Mouse (Mus musculus): ENCODE data around the gene Efhc1. TPM values are rescaled to one million over a fixed set of nuclear protein-coding genes. Genes with fewer than 3 reads are reported as not detected.

Efhc1 gene
- polyA plus RNA-seq, 1 experiment from 2014 or later = 2.3 TPM

GRCm38 (mm10) chr1:20926376-20926775, 25.1 kb upstream of the Efhc1 start:
- no peak overlapping the region for H3K4me3 ChIP-seq (ENCODE audit: low read depth, low read length)
- no peak overlapping the region for H3K9ac ChIP-seq
- ATAC-seq (ENCODE audit: insufficient read depth) (no peak), DNase-seq (no peak)
- WGBS = 80% methylated on average over 4 of the region's 4 CpGs
- no peaks in the 10 kb centered on the region for H3K9me3 ChIP-seq (ENCODE audit: low read depth, low read length)
- H3K4me2 ChIP-seq = no peak overlapping the region
- no peaks in the 10 kb centered on the region for H3K27me3 ChIP-seq (ENCODE audit: insufficient read depth, low read length)
- H3K27ac ChIP-seq (ENCODE audit: low read depth) = no peak overlapping the region
- no peak for TF ChIP-seq CTCF (IDR thresholded peaks at IDR 0.05; ENCODE audit: low read depth)
- no peaks in the 10 kb centered on the region for H3K36me3 ChIP-seq (ENCODE audit: insufficient read depth)
- H3K4me1 ChIP-seq (ENCODE audit: insufficient read depth) = peaks cover 6% of the 10 kb centered on the region; the same call in 1 of the 2 replicates

GRCm38 (mm10) chr1:20928487-20928886, 22.9 kb upstream of the Efhc1 start:
- ATAC-seq (ENCODE audit: insufficient read depth) (no peak), DNase-seq (no peak)
- no peak for TF ChIP-seq CTCF (IDR thresholded peaks at IDR 0.05; ENCODE audit: low read depth)
- Histone ChIP-seq H3K27ac (ENCODE audit: low read depth) (no peak overlapping the region), H3K9ac (no peak overlapping the region), H3K36me3 (ENCODE audit: insufficient read depth) (no peaks in the 10 kb centered on the region), H3K4me3 (ENCODE audit: low read depth, low read length) (no peak overlapping the region), H3K27me3 (ENCODE audit: insufficient read depth, low read length) (no peaks in the 10 kb centered on the region), H3K4me2 (no peak overlapping the region), H3K9me3 (ENCODE audit: low read depth, low read length) (no peaks in the 10 kb centered on the region), H3K4me1 (ENCODE audit: insufficient read depth) (no peaks in the 10 kb centered on the region)
- WGBS = 67% methylated on average over 4 of the region's 4 CpGs

GRCm38 (mm10) chr1:20933457-20933856, 18.0 kb upstream of the Efhc1 start:
- ATAC-seq (ENCODE audit: insufficient read depth) (peak; percentile 91), DNase-seq (peak; percentile 84)
- Histone ChIP-seq H3K27me3 (ENCODE audit: insufficient read depth, low read length) (no peaks in the 10 kb centered on the region), H3K9me3 (ENCODE audit: low read depth, low read length) (no peaks in the 10 kb centered on the region), H3K4me2 (no peak overlapping the region), H3K9ac (no peak overlapping the region), H3K4me3 (ENCODE audit: low read depth, low read length) (no peak overlapping the region), H3K27ac (ENCODE audit: low read depth) (no peak overlapping the region), H3K36me3 (ENCODE audit: insufficient read depth) (0 out of 2 replicates have a peak, but pooled peaks cover 4% of the 10 kb centered on the region), H3K4me1 (ENCODE audit: insufficient read depth) (no peaks in the 10 kb centered on the region)
- peak; percentile 87 for TF ChIP-seq CTCF (IDR thresholded peaks at IDR 0.05; ENCODE audit: low read depth)
- WGBS = 21% methylated on average over 7 of the region's 7 CpGs

- no peak overlapping the region for H3K4me3 ChIP-seq (ENCODE audit: low read depth, low read length)
- no peak for TF ChIP-seq CTCF (IDR thresholded peaks at IDR 0.05; ENCODE audit: low read depth)
- no peaks in the 10 kb centered on the region for H3K9me3 ChIP-seq (ENCODE audit: low read depth, low read length)
- H3K4me2 ChIP-seq = no peak overlapping the region
- 0 out of 2 replicates have a peak, but pooled peaks cover 4% of the 10 kb centered on the region for H3K36me3 ChIP-seq (ENCODE audit: insufficient read depth)
- ATAC-seq (ENCODE audit: insufficient read depth) (no peak), DNase-seq (no peak)
- H3K27me3 ChIP-seq (ENCODE audit: insufficient read depth, low read length) = no peaks in the 10 kb centered on the region
- WGBS = 82% methylated on average over 22 of the region's 22 CpGs
- H3K9ac ChIP-seq = no peak overlapping the region
- no peak overlapping the region for H3K27ac ChIP-seq (ENCODE audit: low read depth)
- H3K4me1 ChIP-seq (ENCODE audit: insufficient read depth) = no peaks in the 10 kb centered on the region
Observed at GRCm38 (mm10) chr1:20935106-20935505, 16.3 kb upstream of the Efhc1 start.

- 0 out of 2 replicates have a peak, but pooled peaks have one; percentile 14 for ATAC-seq (ENCODE audit: insufficient read depth)
- DNase-seq = peak; percentile 88
- Histone ChIP-seq H3K9ac (no peak overlapping the region), H3K9me3 (ENCODE audit: low read depth, low read length) (no peaks in the 10 kb centered on the region), H3K4me3 (ENCODE audit: low read depth, low read length) (no peak overlapping the region), H3K36me3 (ENCODE audit: insufficient read depth) (0 out of 2 replicates have a peak, but pooled peaks cover 4% of the 10 kb centered on the region), H3K4me1 (ENCODE audit: insufficient read depth) (no peaks in the 10 kb centered on the region), H3K27ac (ENCODE audit: low read depth) (no peak overlapping the region), H3K27me3 (ENCODE audit: insufficient read depth, low read length) (no peaks in the 10 kb centered on the region), H3K4me2 (no peak overlapping the region)
- peak; percentile 91 for TF ChIP-seq CTCF (IDR thresholded peaks at IDR 0.05; ENCODE audit: low read depth)
- WGBS = 21% methylated on average over 3 of the region's 3 CpGs
Observed at GRCm38 (mm10) chr1:20939046-20939445, 12.4 kb upstream of the Efhc1 start.

- peak; percentile 72 for DNase-seq
- no peaks in the 10 kb centered on the region for H3K4me1 ChIP-seq (ENCODE audit: insufficient read depth)
- H3K36me3 ChIP-seq (ENCODE audit: insufficient read depth) = 0 out of 2 replicates have a peak, but pooled peaks cover under 1% of the 10 kb centered on the region
- TF ChIP-seq CTCF (IDR thresholded peaks at IDR 0.05; ENCODE audit: low read depth) = peak; percentile 35
- H3K27me3 ChIP-seq (ENCODE audit: insufficient read depth, low read length) = no peaks in the 10 kb centered on the region
- peak overlapping the region; percentile 35 for H3K4me2 ChIP-seq
- WGBS = 49% methylated on average over 16 of the region's 16 CpGs
- H3K9ac ChIP-seq = no peak overlapping the region
- H3K9me3 ChIP-seq (ENCODE audit: low read depth, low read length) = no peaks in the 10 kb centered on the region
- peak; percentile 89 for ATAC-seq (ENCODE audit: insufficient read depth)
- no peak overlapping the region for H3K27ac ChIP-seq (ENCODE audit: low read depth)
- no peak overlapping the region for H3K4me3 ChIP-seq (ENCODE audit: low read depth, low read length)
Observed at GRCm38 (mm10) chr1:20940151-20940550, 11.3 kb upstream of the Efhc1 start.

- no peak for TF ChIP-seq CTCF (IDR thresholded peaks at IDR 0.05; ENCODE audit: low read depth)
- WGBS = 52% methylated on average over 2 of the region's 2 CpGs
- H3K27ac ChIP-seq (ENCODE audit: low read depth) = no peak overlapping the region
- no peaks in the 10 kb centered on the region for H3K4me1 ChIP-seq (ENCODE audit: insufficient read depth)
- H3K9me3 ChIP-seq (ENCODE audit: low read depth, low read length) = no peaks in the 10 kb centered on the region
- ATAC-seq (ENCODE audit: insufficient read depth) (no peak), DNase-seq (no peak)
- no peaks in the 10 kb centered on the region for H3K36me3 ChIP-seq (ENCODE audit: insufficient read depth)
- no peak overlapping the region for H3K9ac ChIP-seq
- H3K4me3 ChIP-seq (ENCODE audit: low read depth, low read length) = no peak overlapping the region
- H3K27me3 ChIP-seq (ENCODE audit: insufficient read depth, low read length) = no peaks in the 10 kb centered on the region
- H3K4me2 ChIP-seq = no peak overlapping the region
Observed at GRCm38 (mm10) chr1:20941322-20941721, 10.1 kb upstream of the Efhc1 start.

GRCm38 (mm10) chr1:20941857-20942256, 9.6 kb upstream of the Efhc1 start:
- H3K4me1 ChIP-seq (ENCODE audit: insufficient read depth) = no peaks in the 10 kb centered on the region
- no peak overlapping the region for H3K4me2 ChIP-seq
- no peak overlapping the region for H3K9ac ChIP-seq
- WGBS = 78% methylated on average over 7 of the region's 7 CpGs
- TF ChIP-seq CTCF (IDR thresholded peaks at IDR 0.05; ENCODE audit: low read depth) = no peak
- no peak for ATAC-seq (ENCODE audit: insufficient read depth)
- H3K4me3 ChIP-seq (ENCODE audit: low read depth, low read length) = no peak overlapping the region
- no peaks in the 10 kb centered on the region for H3K9me3 ChIP-seq (ENCODE audit: low read depth, low read length)
- no peaks in the 10 kb centered on the region for H3K27me3 ChIP-seq (ENCODE audit: insufficient read depth, low read length)
- H3K36me3 ChIP-seq (ENCODE audit: insufficient read depth) = no peaks in the 10 kb centered on the region
- no peak for DNase-seq
- no peak overlapping the region for H3K27ac ChIP-seq (ENCODE audit: low read depth)

Measured in lung, embryonic 14.5 days (tissue).